Mouse (Mus musculus) bone marrow macrophage, adult 2 months (primary cell): Measurements from ENCODE around the gene Tex14.

Source experiments
- CTCF ChIP-seq: IDR thresholded peaks from 2 replicates; pipeline ENCODE4 v1.5.1; 2012; ENCODE audit warnings: low read depth, mild to moderate bottlenecking, low read length, moderate library complexity
- POLR2A ChIP-seq: IDR thresholded peaks from 2 replicates; pipeline ENCODE4 v1.6.1; 2012; ENCODE audit warnings: mild to moderate bottlenecking, low read depth, low read length, borderline replicate concordance

DNA sequence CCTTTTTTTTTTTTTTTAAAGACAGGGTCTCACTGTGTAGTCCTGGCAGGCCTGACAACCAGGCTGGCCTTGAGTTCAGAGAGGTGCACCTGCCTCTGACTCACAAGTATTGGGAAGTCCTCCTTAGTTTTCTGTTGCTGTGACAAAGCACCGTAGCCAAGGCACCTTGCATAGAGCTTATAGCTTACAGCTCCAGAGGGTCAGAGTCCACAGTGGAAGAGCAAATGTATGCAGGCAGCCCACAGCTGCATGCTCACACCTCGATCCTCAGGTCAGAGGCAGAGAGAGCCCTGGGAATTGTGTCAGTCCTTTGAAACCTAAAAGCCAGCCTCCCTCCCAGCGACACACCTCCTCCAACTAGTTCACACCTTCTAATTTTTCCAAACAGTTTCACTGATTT is 101.6 kb downstream of the Tex14 start:
- TF ChIP-seq POLR2A (no peak), CTCF (no peak)
